In the genomic region with DNA sequence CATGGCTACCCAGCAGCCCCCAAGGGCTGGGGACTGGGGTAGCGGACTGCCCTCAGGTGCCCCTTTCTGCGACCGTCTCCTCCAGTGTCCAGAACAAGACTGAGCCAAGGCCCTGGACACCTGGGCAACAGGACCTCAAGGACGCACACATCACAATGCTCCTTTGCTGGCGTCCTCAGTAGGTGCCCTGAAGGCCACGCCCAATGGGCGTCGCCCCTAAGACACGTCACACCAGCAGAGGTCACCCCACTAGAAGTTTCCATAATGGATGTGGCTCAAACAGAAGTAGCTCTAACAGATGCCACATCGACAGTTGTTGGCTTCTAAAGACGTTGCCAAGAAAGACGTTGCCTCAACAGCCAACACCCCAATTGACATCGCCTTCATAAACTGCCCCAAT, we compare ENCODE assay signal across 32 mouse cellular contexts. TPM values are rescaled to one million over a fixed set of nuclear protein-coding genes. Genes with fewer than 3 reads are reported as not detected.
"Had no signal": no experiment of that assay in that cellular context is flagged by ENCODE, and none has a peak within 500 bp of the region (broad histone marks: within the 10 kb centered on the region; RNA-seq: fewer than 3 reads in every experiment).

A gene (minus strand): TSS at position 101 of the 400 bp plus-strand sequence.

- H3K9me3 ChIP-seq: heart, embryonic 13.5 days; heart, embryonic 15.5 days; hindbrain, embryonic 10.5 days; hindbrain, embryonic 12.5 days; intestine, embryonic 15.5 days; kidney, embryonic 15.5 days; limb, embryonic 13.5 days; limb, embryonic 15.5 days; liver, embryonic 12.5 days had no signal

- H3K9ac ChIP-seq: heart, embryonic 13.5 days; heart, embryonic 15.5 days; hindbrain, embryonic 12.5 days; hindbrain, embryonic 14.5 days; intestine, embryonic 15.5 days; kidney, embryonic 15.5 days; limb, embryonic 13.5 days; limb, embryonic 15.5 days; liver, embryonic 12.5 days had no signal

- ATAC-seq: hindbrain, embryonic 16.5 days; inflammation-experienced regulatory T-cells, adult 6 months; intestine, embryonic 15.5 days; intestine, postnatal 0 days; liver, embryonic 12.5 days had no signal

- H3K27me3 ChIP-seq: heart, embryonic 13.5 days; heart, embryonic 15.5 days; hindbrain, embryonic 12.5 days; intestine, embryonic 15.5 days; kidney, embryonic 15.5 days; limb, embryonic 13.5 days; limb, embryonic 15.5 days; liver, embryonic 12.5 days had no signal

- H3K36me3 ChIP-seq: heart, embryonic 13.5 days; heart, embryonic 15.5 days; hindbrain, embryonic 10.5 days; hindbrain, embryonic 12.5 days; intestine, embryonic 15.5 days; kidney, embryonic 15.5 days; limb, embryonic 13.5 days; limb, embryonic 15.5 days; liver, embryonic 12.5 days had no signal

- H3K27ac ChIP-seq: gastrocnemius, adult 2 months; heart, adult 2 months; heart, embryonic 13.5 days; heart, embryonic 15.5 days; hindbrain, embryonic 10.5 days; hindbrain, embryonic 12.5 days; hindbrain, embryonic 14.5 days; intestine, embryonic 15.5 days; kidney, embryonic 15.5 days; kidney, postnatal 0 days; limb, embryonic 13.5 days; limb, embryonic 15.5 days; liver, embryonic 12.5 days had no signal

- DNase-seq: gastrocnemius, adult 2 months; gastrocnemius, postnatal 10 days; gastrocnemius, postnatal 25 days; heart, adult 2 months; heart, postnatal 4 days; kidney, adult 18-20 months; kidney, adult 9 months; kidney, postnatal 14 days; kidney, postnatal 36 days; layer of hippocampus, adult 9-11 months; layer of hippocampus, postnatal 36 days; left cerebral cortex, postnatal 4 days had no signal

- H3K4me3 ChIP-seq: gastrocnemius, adult 2 months; heart, adult 2 months; heart, embryonic 13.5 days; heart, embryonic 15.5 days; hindbrain, embryonic 10.5 days; hindbrain, embryonic 12.5 days; intestine, embryonic 15.5 days; kidney, embryonic 15.5 days; limb, embryonic 13.5 days; limb, embryonic 15.5 days; liver, embryonic 12.5 days had no signal

- H3K4me1 ChIP-seq: heart, embryonic 13.5 days; heart, embryonic 15.5 days; hindbrain, embryonic 10.5 days; hindbrain, embryonic 12.5 days; intestine, embryonic 15.5 days; kidney, embryonic 15.5 days; limb, embryonic 13.5 days; limb, embryonic 15.5 days; liver, embryonic 12.5 days had no signal

- H3K4me2 ChIP-seq: heart, embryonic 11.5 days; heart, embryonic 13.5 days; heart, embryonic 15.5 days; hindbrain, embryonic 12.5 days; hindbrain, embryonic 14.5 days; intestine, embryonic 15.5 days; kidney, embryonic 15.5 days; limb, embryonic 13.5 days; limb, embryonic 15.5 days; liver, embryonic 12.5 days had no signal

RNA-seq across cellular contexts. Expression of the gene that starts here (rescaled TPM):
- polyA plus RNA-seq: frontal cortex, adult 2 months; heart, adult 2 months; heart, embryonic 11.5 days; heart, embryonic 13.5 days; heart, embryonic 15.5 days; heart, postnatal 0 days; hindbrain, embryonic 10.5 days; hindbrain, embryonic 12.5 days; hindbrain, embryonic 14.5 days; hindbrain, embryonic 16.5 days; inflammation-experienced regulatory T-cells, adult 6 months; intestine, embryonic 15.5 days; intestine, postnatal 0 days; kidney, embryonic 15.5 days; kidney, postnatal 0 days; large intestine, adult 2 months; limb, embryonic 11.5 days; limb, embryonic 13.5 days; limb, embryonic 15.5 days; liver, adult 2 months had no signal
